In genomic region chr17:52600882-52601371, GRCm38 (mm10) we compare ENCODE assay signal across 8 mouse cellular contexts. TPM values are rescaled to one million over a fixed set of nuclear protein-coding genes. Genes with fewer than 3 reads are reported as not detected.
DNase-seq lines count a peak whose midpoint lies in the region; ATAC-seq lines count a peak whose summit lies in the region.

No protein-coding gene starts in this region.

- H3K9me3 ChIP-seq in embryonic facial prominence, embryonic 15.5 days (replicated peaks), result no peaks in the 10 kb centered on the region
- no peaks in the 10 kb centered on the region for H3K9me3 ChIP-seq in liver, embryonic 12.5 days (replicated peaks)

- intact Hi-C loops in heart, postnatal 10 days (cut with DNase I), result no loop called here

- peak overlapping the region; percentile 41 for H3K4me3 ChIP-seq in embryonic facial prominence, embryonic 15.5 days (replicated peaks)
- H3K4me3 ChIP-seq in liver, embryonic 12.5 days, result peak overlapping the region; percentile 36

- H3K9ac ChIP-seq in embryonic facial prominence, embryonic 15.5 days, result peak overlapping the region; percentile 23
- H3K9ac ChIP-seq in liver, embryonic 12.5 days, result no peak overlapping the region

- DNase-seq in urinary bladder, postnatal 10 days (ENCODE audit: low spot score), result peak; percentile 9
- no peak for DNase-seq in urinary bladder, adult 18-20 months (ENCODE audit: low spot score in 2 of 2)
- peak; percentile 20 to 32 for DNase-seq in heart, postnatal 10 days
- DNase-seq in kidney, postnatal 4 days, result peak; percentile 58 to 69
- DNase-seq in naive thymus-derived CD4-positive, alpha-beta T cell, adult 2 months (ENCODE audit: low read depth), result peak; percentile 69
- DNase-seq in thymus, postnatal 0 days (ENCODE audit: low spot score), result peak; percentile 58

- no peaks in the 10 kb centered on the region for H3K36me3 ChIP-seq in embryonic facial prominence, embryonic 15.5 days
- H3K36me3 ChIP-seq in liver, embryonic 12.5 days, result no peaks in the 10 kb centered on the region

- ATAC-seq in embryonic facial prominence, embryonic 15.5 days (ENCODE audit: insufficient number of reproducible peaks, low FRiP score, low TSS enrichment, low read depth), result peak; percentile 80
- ATAC-seq in liver, embryonic 12.5 days, result peak; percentile 40; the same call in 1 of the 2 replicates

- no peak overlapping the region for H3K27ac ChIP-seq in embryonic facial prominence, embryonic 15.5 days (replicated peaks)
- H3K27ac ChIP-seq in liver, embryonic 12.5 days, result no peak overlapping the region

- peaks cover 14% of the 10 kb centered on the region for H3K4me1 ChIP-seq in embryonic facial prominence, embryonic 15.5 days
- H3K4me1 ChIP-seq in liver, embryonic 12.5 days, result 0 out of 2 replicates have a peak, but pooled peaks cover 4% of the 10 kb centered on the region

- H3K4me2 ChIP-seq in embryonic facial prominence, embryonic 15.5 days (replicated peaks), result peak overlapping the region; percentile 71
- peak overlapping the region; percentile 60 for H3K4me2 ChIP-seq in liver, embryonic 12.5 days

- peaks cover 30% of the 10 kb centered on the region for H3K27me3 ChIP-seq in embryonic facial prominence, embryonic 15.5 days
- peaks cover 42% of the 10 kb centered on the region for H3K27me3 ChIP-seq in liver, embryonic 12.5 days (replicated peaks)

- under 1% methylated on average over 22 of the region's 22 CpGs for WGBS in embryonic facial prominence, embryonic 15.5 days
- under 1% methylated on average over 22 of the region's 22 CpGs for WGBS in liver, embryonic 12.5 days (ENCODE audit: insufficient replicate concordance)

RNA-seq across cellular contexts. Expression of gene Kcnh8, which starts 1.6 kb away (rescaled TPM):
- polyA plus RNA-seq in embryonic facial prominence, embryonic 15.5 days (2015; fragmentation: Nextera tagmentation; extraction: Ambion mirVana), result 0.83 and 0.87 TPM in 2 replicates
- total RNA-seq in heart, postnatal 10 days (2021), result under 1 TPM; 0.05 to 0.10 TPM
- polyA plus RNA-seq in liver, embryonic 12.5 days (2016; fragmentation: Nextera tagmentation; extraction: Ambion mirVana), result 0.04 TPM in 1 of 2 replicates, not detected in the other
- polyA plus RNA-seq in thymus, postnatal 0 days (2015; fragmentation: Nextera tagmentation; extraction: Ambion mirVana), result 0.04 and 0.12 TPM in 2 replicates

Comparison
In these comparisons a context has a peak if more than half of its experiments do, and no peak if none do; other contexts are left out.
1. DNase-seq: peak in urinary bladder, postnatal 10 days (single experiment), heart, postnatal 10 days (2 of 2), kidney, postnatal 4 days (2 of 2), naive thymus-derived CD4-positive, alpha-beta T cell, adult 2 months (single experiment) and thymus, postnatal 0 days (single experiment); none in urinary bladder, adult 18-20 months (0 of 2).